Mouse (Mus musculus): ENCODE results near the gene B4galnt4. TPM values are rescaled to one million over a fixed set of nuclear protein-coding genes. Genes with fewer than 3 reads are reported as not detected.

The B4galnt4 gene
- total RNA-seq, 2 experiments from 2014 or later: 84.4 to 86.3 TPM

GRCm38 (mm10) chr7:141064175-141064574 lies 3.3 kb downstream of the B4galnt4 start:
- intact Hi-C loops (cut with DNase I): loop anchor here (5.0 kb wide), 1 partner anchor 207 kb away; the partner anchor contains the start of genes Bet1l, Gm45785 and Ric8a
- DNase-seq (ENCODE audit: low spot score in 2 of 2): no peak

GRCm38 (mm10) chr7:141064576-141064975 lies 3.7 kb downstream of the B4galnt4 start:
- intact Hi-C loops (cut with DNase I): loop anchor here (5.0 kb wide), 1 partner anchor 207 kb away; the partner anchor contains the start of genes Bet1l, Gm45785 and Ric8a

GRCm38 (mm10) chr7:141068351-141068750 lies 7.4 kb downstream of the B4galnt4 start:
- no peak for DNase-seq (ENCODE audit: low spot score in 2 of 2)
- intact Hi-C loops (cut with DNase I): no loop called here

More at GRCm38 (mm10) chr7:141064576-141064975, 3.7 kb downstream of the B4galnt4 start:
- no peak for DNase-seq (ENCODE audit: low spot score in 2 of 2)

GRCm38 (mm10) chr7:141070058-141070862 lies 9.4 kb downstream of the B4galnt4 start:
- peak; percentile 78 for DNase-seq (ENCODE audit: low spot score in 2 of 2)
- intact Hi-C loops (cut with DNase I): loop anchor here (5.0 kb wide), 1 partner anchor 102 kb away; the partner anchor contains the start of gene Rnh1

GRCm38 (mm10) chr7:141072017-141072745 lies 11.3 kb downstream of the B4galnt4 start:
- DNase-seq (ENCODE audit: low spot score in 2 of 2): peak; percentile 23 to 45
- intact Hi-C loops (cut with DNase I): loop anchor here (5.0 kb wide), 1 partner anchor 100 kb away; the partner anchor contains the start of gene Rnh1

GRCm38 (mm10) chr7:141073782-141074181 lies 12.9 kb downstream of the B4galnt4 start:
- DNase-seq (ENCODE audit: low spot score in 2 of 2): no peak
- intact Hi-C loops (cut with DNase I): loop anchor here (5.0 kb wide), 1 partner anchor 99 kb away; the partner anchor contains the start of gene Rnh1

- no peak for DNase-seq (ENCODE audit: low spot score in 2 of 2)
- intact Hi-C loops (cut with DNase I): no loop called here
Observed at GRCm38 (mm10) chr7:141077841-141078240, 16.9 kb downstream of the B4galnt4 start, which contains the start of gene Pkp3. Pkp3 (plus strand) TSS chr7:141078218.

GRCm38 (mm10) chr7:141078876-141079275 lies 18.0 kb downstream of the B4galnt4 start:
- no peak for DNase-seq (ENCODE audit: low spot score in 2 of 2)
- intact Hi-C loops (cut with DNase I): no loop called here

GRCm38 (mm10) chr7:141079481-141080449 lies 18.9 kb downstream of the B4galnt4 start:
- no peak for DNase-seq (ENCODE audit: low spot score in 2 of 2)
- intact Hi-C loops (cut with DNase I): no loop called here

- intact Hi-C loops (cut with DNase I): no loop called here
- DNase-seq (ENCODE audit: low spot score in 2 of 2): no peak
Observed at GRCm38 (mm10) chr7:141087894-141088293, 27.0 kb downstream of the B4galnt4 start.

GRCm38 (mm10) chr7:141088473-141088872 lies 27.6 kb downstream of the B4galnt4 start:
- intact Hi-C loops (cut with DNase I): no loop called here
- no peak for DNase-seq (ENCODE audit: low spot score in 2 of 2)

- DNase-seq (ENCODE audit: low spot score in 2 of 2): no peak
- intact Hi-C loops (cut with DNase I): loop anchor here (5.0 kb wide), 1 partner anchor 87 kb away; no protein-coding TSS in a partner anchor
Observed at GRCm38 (mm10) chr7:141090228-141090627, 29.3 kb downstream of the B4galnt4 start.

GRCm38 (mm10) chr7:141092051-141092735 lies 31.3 kb downstream of the B4galnt4 start:
- DNase-seq (ENCODE audit: low spot score in 2 of 2): peak; percentile 26
- intact Hi-C loops (cut with DNase I): loop anchor here (5.0 kb wide), 1 partner anchor 85 kb away; no protein-coding TSS in a partner anchor

GRCm38 (mm10) chr7:141093950-141094349 lies 33.0 kb downstream of the B4galnt4 start:
- intact Hi-C loops (cut with DNase I): loop anchor here (5.0 kb wide), 1 partner anchor 83 kb away; no protein-coding TSS in a partner anchor
- DNase-seq (ENCODE audit: low spot score in 2 of 2): no peak

GRCm38 (mm10) chr7:141094487-141095205 lies 33.7 kb downstream of the B4galnt4 start:
- intact Hi-C loops (cut with DNase I): loop anchor here (5.0 kb wide), 1 partner anchor 83 kb away; no protein-coding TSS in a partner anchor
- no peak for DNase-seq (ENCODE audit: low spot score in 2 of 2)

GRCm38 (mm10) chr7:141096021-141096420 lies 35.1 kb downstream of the B4galnt4 start:
- intact Hi-C loops (cut with DNase I): no loop called here
- no peak for DNase-seq (ENCODE audit: low spot score in 2 of 2)

GRCm38 (mm10) chr7:141096649-141097056 lies 35.7 kb downstream of the B4galnt4 start:
- DNase-seq (ENCODE audit: low spot score in 2 of 2): no peak
- intact Hi-C loops (cut with DNase I): no loop called here

GRCm38 (mm10) chr7:141097177-141097576 lies 36.3 kb downstream of the B4galnt4 start:
- no peak for DNase-seq (ENCODE audit: low spot score in 2 of 2)
- intact Hi-C loops (cut with DNase I): no loop called here

All from left cerebral cortex, postnatal 36 days (tissue).